Mouse (Mus musculus): ENCODE results near the gene Fam92a.
"Not testable (repeated sequence)": the region's sequence is repeated elsewhere in the genome, so short reads cannot be mapped to it uniquely, and the experiment has no call there.

Fam92a gene

GRCm38 (mm10) chr4:12171318-12172091 is at the start of gene Fam92a:
Fam92a (minus strand) TSS chr4:12172015.
- peak; percentile 68 to 85 for DNase-seq

GRCm38 (mm10) chr4:12178992-12179391 is 7.2 kb upstream of the Fam92a start:
- DNase-seq, result no peak

GRCm38 (mm10) chr4:12170986-12171317 is 863 bp downstream of the Fam92a start:
- no peak for DNase-seq

GRCm38 (mm10) chr4:12147660-12148059 is 24.2 kb downstream of the Fam92a start:
- DNase-seq, result no peak

- not testable (repeated sequence) for DNase-seq
Measured at GRCm38 (mm10) chr4:12141516-12141915, 30.3 kb downstream of the Fam92a start.

- DNase-seq, result peak; percentile 2 to 22
Measured at GRCm38 (mm10) chr4:12140592-12141062, 31.2 kb downstream of the Fam92a start.

GRCm38 (mm10) chr4:12140141-12140567 is 31.7 kb downstream of the Fam92a start, which contains the start of gene Rbm12b1:
Rbm12b1 (plus strand) TSS chr4:12140264.
- DNase-seq, result peak; percentile 73 to 77

Data from kidney, postnatal 36 days (tissue).